Mouse (Mus musculus) cerebellum, adult 2 months (tissue): ENCODE data around the gene Socs4.

Experiments
- CTCF ChIP-seq: fragments of 200-500 bp; IDR thresholded peaks from 2 replicates; pipeline ENCODE4 v1.5.1; 2011; ENCODE audit warnings: low read depth, mild to moderate bottlenecking, control low read depth, low read length, moderate library complexity, borderline replicate concordance; ENCODE audit not compliant: insufficient read depth
- POLR2A ChIP-seq: fragments of 200-500 bp; IDR thresholded peaks from 2 replicates; pipeline ENCODE4 v1.6.1; 2011; ENCODE audit warnings: low read length, control low read depth, borderline replicate concordance; ENCODE audit not compliant: insufficient read depth

GRCm38 (mm10) chr14:47242753-47243152 lies 34.0 kb upstream of the Socs4 start:
- TF ChIP-seq CTCF (no peak), POLR2A (no peak)
